Mouse (Mus musculus) bone marrow, adult 2 months (tissue): ENCODE results near the gene Fto.

Source experiments
- CTCF ChIP-seq: fragments of 200-500 bp; IDR thresholded peaks from 2 replicates; pipeline ENCODE4 v1.5.1; 2011; ENCODE audit warnings: low read length, control low read depth; ENCODE audit not compliant: control insufficient read depth, insufficient read depth
- POLR2A ChIP-seq: fragments of 200-500 bp; IDR thresholded peaks from 2 replicates; pipeline ENCODE4 v1.6.1; 2011; ENCODE audit warnings: low read depth, mild to moderate bottlenecking, control low read depth, low read length, borderline replicate concordance; ENCODE audit not compliant: control insufficient read depth

GRCm38 (mm10) chr8:91538892-91539291, 225.6 kb downstream of the Fto start:
- no peak for TF ChIP-seq CTCF
- no peak for TF ChIP-seq POLR2A
